Mouse (Mus musculus) intestine, postnatal 0 days (tissue): ENCODE data around the gene AK157302. TPM values are rescaled to one million over a fixed set of nuclear protein-coding genes. Genes with fewer than 3 reads are reported as not detected.
"Not testable (repeated sequence)": the region's sequence is repeated elsewhere in the genome, so short reads cannot be mapped to it uniquely, and the experiment has no call there.

Experiments used
- ATAC-seq: fragments of 200-750 bp; cut with Nextera tagmentation; 2 replicates; pipeline ENCODE4 v1.8.0; 2017; ENCODE audit warnings: mild to moderate bottlenecking, moderate TSS enrichment, moderate library complexity
- H3K27ac ChIP-seq: fragments of 300-500 bp; sonication (generic); 2 replicates; pipeline ENCODE4 v1.5.1; 2014; ENCODE audit warnings: mild to moderate bottlenecking, low read depth, low read length, moderate library complexity
- H3K27me3 ChIP-seq: fragments of 300-500 bp; sonication (generic); replicated peaks from 2 replicates; pipeline ENCODE4 v1.6.1; 2014; ENCODE audit warnings: low read length, mixed read lengths; ENCODE audit not compliant: control insufficient read depth, insufficient read depth
- H3K36me3 ChIP-seq: fragments of 300-500 bp; sonication (generic); 2 replicates; pipeline ENCODE4 v1.6.1; 2014; ENCODE audit warnings: mild to moderate bottlenecking, moderate library complexity; ENCODE audit not compliant: control insufficient read depth, insufficient read depth
- H3K4me1 ChIP-seq: fragments of 300-500 bp; sonication (generic); replicated peaks from 2 replicates; pipeline ENCODE4 v1.6.1; 2014; ENCODE audit warnings: antibody characterized with exemption, low read length, mixed read lengths; ENCODE audit not compliant: control insufficient read depth, insufficient read depth
- H3K4me2 ChIP-seq: fragments of 300-500 bp; sonication (generic); replicated peaks from 2 replicates; pipeline ENCODE4 v1.6.1; 2014; ENCODE audit warnings: low read depth, mild to moderate bottlenecking, moderate library complexity
- H3K4me3 ChIP-seq: fragments of 300-500 bp; sonication (generic); 2 replicates; pipeline ENCODE4 v1.5.1; 2014; ENCODE audit warnings: low read depth, low read length
- H3K9ac ChIP-seq: fragments of 300-500 bp; sonication (generic); 2 replicates; pipeline ENCODE4 v1.6.1; 2014; ENCODE audit warnings: mild to moderate bottlenecking, low read depth, low read length
- H3K9me3 ChIP-seq: fragments of 300-500 bp; sonication (generic); 2 replicates; pipeline ENCODE4 v1.6.1; 2016; ENCODE audit warnings: mixed run types; ENCODE audit not compliant: control insufficient read depth
- CTCF ChIP-seq: sonication (generic); IDR thresholded peaks from 2 replicates; pipeline ENCODE4 v1.5.1; 2016; ENCODE audit warnings: low read depth, mild to moderate bottlenecking, control low read depth, antibody characterized with exemption, moderate library complexity
- WGBS: fragments of 180-500 bp; shearing (Covaris S2); extraction: QIAGEN DNeasy Blood & Tissue Kit; methylation state at CpG from one replicate; pipeline ENCODE4 v1.1.7; 2014; 5-methylcytosine and 5-hydroxymethylcytosine counted together
- polyA plus RNA-seq: library from polyadenylated mRNA; unstranded; fragments of >200 nt; fragmentation: Nextera tagmentation; extraction: Ambion mirVana; gene quantifications from 2 replicates; pipeline ENCODE4 v1.2.1, GENCODE M21; 2015

AK157302 gene
- polyA plus RNA-seq, 1 experiment from 2014 or later: 0.12 TPM

GRCm38 (mm10) chr13:21456347-21456746 is 38.7 kb upstream of the AK157302 start:
- ATAC-seq: no peak
- 9% methylated on average over 4 of the region's 4 CpGs for WGBS
- H3K9me3 ChIP-seq: no peaks in the 10 kb centered on the region
- no peaks in the 10 kb centered on the region for H3K27me3 ChIP-seq
- no peaks in the 10 kb centered on the region for H3K36me3 ChIP-seq
- no peak overlapping the region for H3K4me2 ChIP-seq
- TF ChIP-seq CTCF: no peak
- H3K27ac ChIP-seq: no peak overlapping the region
- 0 out of 2 replicates have a peak, but pooled peaks cover 6% of the 10 kb centered on the region for H3K4me1 ChIP-seq
- H3K4me3 ChIP-seq: no peak overlapping the region
- H3K9ac ChIP-seq: no peak overlapping the region

GRCm38 (mm10) chr13:21462516-21462915 is 32.5 kb upstream of the AK157302 start:
- not testable (repeated sequence) for H3K4me1 ChIP-seq, H3K27me3 ChIP-seq, H3K9ac ChIP-seq, H3K27ac ChIP-seq, ATAC-seq, H3K4me2 ChIP-seq, H3K9me3 ChIP-seq, H3K4me3 ChIP-seq, H3K36me3 ChIP-seq
- WGBS: 50% methylated on average over 9 of the region's 9 CpGs

GRCm38 (mm10) chr13:21467336-21467735 is 27.7 kb upstream of the AK157302 start:
- WGBS: 88% methylated on average over 10 of the region's 10 CpGs
- Histone ChIP-seq H3K36me3 (no peaks in the 10 kb centered on the region), H3K27ac (no peak overlapping the region), H3K27me3 (no peaks in the 10 kb centered on the region), H3K4me1 (0 out of 2 replicates have a peak, but pooled peaks cover 8% of the 10 kb centered on the region), H3K9me3 (no peaks in the 10 kb centered on the region), H3K4me2 (no peak overlapping the region), H3K4me3 (no peak overlapping the region), H3K9ac (no peak overlapping the region)
- TF ChIP-seq CTCF: no peak
- no peak for ATAC-seq

GRCm38 (mm10) chr13:21468061-21469019 is 26.7 kb upstream of the AK157302 start, which contains the start of gene Nkapl:
TSS of gene Nkapl (minus strand) at chr13:21468509.
- Histone ChIP-seq H3K9me3 (no peaks in the 10 kb centered on the region), H3K27me3 (no peaks in the 10 kb centered on the region), H3K4me1 (0 out of 2 replicates have a peak, but pooled peaks cover 8% of the 10 kb centered on the region), H3K9ac (peak within 1 kb of the TSS; percentile 64), H3K4me2 (peak within 1 kb of the TSS; percentile 94), H3K36me3 (no peaks in the 10 kb centered on the region), H3K27ac (no peak within 1 kb of the TSS; the same call in 1 of the 2 replicates), H3K4me3 (peak within 1 kb of the TSS; percentile 63)
- TF ChIP-seq CTCF: no peak
- WGBS: under 1% methylated on average over 54 of the region's 54 CpGs
- peak; percentile 96 for ATAC-seq

GRCm38 (mm10) chr13:21469097-21469496 is 25.9 kb upstream of the AK157302 start:
- no peak for ATAC-seq
- Histone ChIP-seq H3K9me3 (no peaks in the 10 kb centered on the region), H3K4me2 (peak overlapping the region; percentile 94; the same call in 1 of the 2 replicates), H3K4me1 (0 out of 2 replicates have a peak, but pooled peaks cover 8% of the 10 kb centered on the region), H3K27ac (no peak overlapping the region), H3K27me3 (no peaks in the 10 kb centered on the region), H3K4me3 (no peak overlapping the region), H3K9ac (no peak overlapping the region), H3K36me3 (no peaks in the 10 kb centered on the region)
- 45% methylated on average over 9 of the region's 9 CpGs for WGBS
- TF ChIP-seq CTCF: no peak

GRCm38 (mm10) chr13:21472427-21472826 is 22.6 kb upstream of the AK157302 start:
- WGBS: 39% methylated on average over 4 of the region's 4 CpGs
- no peak overlapping the region for H3K9ac ChIP-seq
- no peaks in the 10 kb centered on the region for H3K9me3 ChIP-seq
- 0 out of 2 replicates have a peak, but pooled peaks cover 6% of the 10 kb centered on the region for H3K4me1 ChIP-seq
- H3K4me3 ChIP-seq: no peak overlapping the region
- H3K27ac ChIP-seq: no peak overlapping the region
- H3K36me3 ChIP-seq: no peaks in the 10 kb centered on the region
- TF ChIP-seq CTCF: no peak
- no peaks in the 10 kb centered on the region for H3K27me3 ChIP-seq
- no peak overlapping the region for H3K4me2 ChIP-seq
- no peak for ATAC-seq
